Mouse (Mus musculus): ENCODE measurements at regions not wholly inside any gene's neighbourhood (a gene's known extent, or its start where the extent isn't known, plus 50 kb on each side); places are given as distances from the start of the nearest gene placed in this dataset.
"Not testable (repeated sequence)": the region's sequence is repeated elsewhere in the genome, so short reads cannot be mapped to it uniquely, and the experiment has no call there.

GRCm38 (mm10) chr2:17858326-17858725 is 127.1 kb upstream of the Nebl start:
- H3K9ac ChIP-seq (ENCODE audit: low read length), result no peak overlapping the region
- H3K27me3 ChIP-seq (ENCODE audit: control insufficient read depth, insufficient read depth, low read length), result no peaks in the 10 kb centered on the region
- H3K27ac ChIP-seq (ENCODE audit: low read depth, low read length), result no peak overlapping the region
- H3K9me3 ChIP-seq (ENCODE audit: control insufficient read depth, low read length), result no peaks in the 10 kb centered on the region
- ATAC-seq (replicated peaks; ENCODE audit: low FRiP score) (no peak), DNase-seq (ENCODE audit: low spot score) (no peak)
- 70% methylated on average over 8 of the region's 8 CpGs for WGBS
- no peaks in the 10 kb centered on the region; the same call in 1 of the 2 replicates for H3K4me1 ChIP-seq (replicated peaks; ENCODE audit: control insufficient read depth, insufficient read depth, low read length)
- H3K4me3 ChIP-seq (ENCODE audit: low read depth, low read length), result no peak overlapping the region
- no peak overlapping the region for H3K4me2 ChIP-seq (ENCODE audit: low read depth, low read length, severe bottlenecking)
- H3K36me3 ChIP-seq (ENCODE audit: control insufficient read depth, insufficient read depth, low read length), result no peaks in the 10 kb centered on the region

GRCm38 (mm10) chr2:17855566-17856264 is 124.5 kb upstream of the Nebl start:
- 88% methylated on average over 11 of the region's 11 CpGs for WGBS
- Histone ChIP-seq H3K9ac (ENCODE audit: low read length) (no peak overlapping the region), H3K4me2 (ENCODE audit: low read depth, low read length, severe bottlenecking) (no peak overlapping the region), H3K9me3 (ENCODE audit: control insufficient read depth, low read length) (no peaks in the 10 kb centered on the region), H3K27me3 (ENCODE audit: control insufficient read depth, insufficient read depth, low read length) (no peaks in the 10 kb centered on the region), H3K27ac (ENCODE audit: low read depth, low read length) (no peak overlapping the region), H3K36me3 (ENCODE audit: control insufficient read depth, insufficient read depth, low read length) (no peaks in the 10 kb centered on the region), H3K4me1 (replicated peaks; ENCODE audit: control insufficient read depth, insufficient read depth, low read length) (peaks cover 6% of the 10 kb centered on the region; the same call in 1 of the 2 replicates), H3K4me3 (ENCODE audit: low read depth, low read length) (no peak overlapping the region)
- DNase-seq (ENCODE audit: low spot score) (no peak), ATAC-seq (replicated peaks; ENCODE audit: low FRiP score) (no peak)

- no peak overlapping the region for H3K9ac ChIP-seq (ENCODE audit: low read length)
- no peak overlapping the region for H3K4me3 ChIP-seq (ENCODE audit: low read depth, low read length)
- DNase-seq (ENCODE audit: low spot score), result no peak
- H3K9me3 ChIP-seq (ENCODE audit: control insufficient read depth, low read length), result no peaks in the 10 kb centered on the region
- H3K4me2 ChIP-seq (ENCODE audit: low read depth, low read length, severe bottlenecking), result no peak overlapping the region
- no peak overlapping the region for H3K27ac ChIP-seq (ENCODE audit: low read depth, low read length)
- no peak for ATAC-seq (replicated peaks; ENCODE audit: low FRiP score)
- no peaks in the 10 kb centered on the region for H3K36me3 ChIP-seq (ENCODE audit: control insufficient read depth, insufficient read depth, low read length)
- WGBS, result 38% methylated on average over 3 of the region's 3 CpGs
- peaks cover 6% of the 10 kb centered on the region; the same call in 1 of the 2 replicates for H3K4me1 ChIP-seq (replicated peaks; ENCODE audit: control insufficient read depth, insufficient read depth, low read length)
- H3K27me3 ChIP-seq (ENCODE audit: control insufficient read depth, insufficient read depth, low read length), result no peaks in the 10 kb centered on the region
Measured at GRCm38 (mm10) chr2:17854088-17854487, 122.8 kb upstream of the Nebl start.

DNA sequence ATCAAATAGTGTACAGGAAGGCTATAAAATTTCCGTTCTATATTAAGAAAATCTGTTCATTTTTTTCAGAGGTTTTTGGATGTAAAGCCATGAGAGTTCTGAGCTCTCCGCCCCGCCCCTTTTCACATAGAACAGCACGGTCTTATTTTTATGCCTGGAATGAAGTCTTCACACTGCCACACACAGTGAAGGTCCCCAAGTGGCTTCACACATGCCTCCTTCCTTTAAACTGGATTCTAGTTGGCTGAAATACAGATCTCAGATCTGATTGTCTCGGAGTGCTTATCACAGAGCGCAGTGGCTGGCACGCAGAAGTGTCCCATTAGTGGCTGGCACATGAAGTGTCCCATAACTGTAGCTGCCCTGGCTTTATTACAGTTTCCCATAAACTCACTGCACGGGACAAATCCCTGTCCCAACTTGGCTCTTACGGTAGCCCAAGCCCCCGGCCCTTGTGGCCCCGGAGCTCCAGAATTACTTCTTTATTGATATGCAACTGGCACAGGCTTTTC is 122.3 kb upstream of the Nebl start:
- WGBS, result 33% methylated on average over 11 of the region's 11 CpGs
- no peaks in the 10 kb centered on the region for H3K36me3 ChIP-seq (ENCODE audit: control insufficient read depth, insufficient read depth, low read length)
- no peaks in the 10 kb centered on the region for H3K27me3 ChIP-seq (ENCODE audit: control insufficient read depth, insufficient read depth, low read length)
- no peaks in the 10 kb centered on the region for H3K9me3 ChIP-seq (ENCODE audit: control insufficient read depth, low read length)
- no peak overlapping the region for H3K27ac ChIP-seq (ENCODE audit: low read depth, low read length)
- DNase-seq (ENCODE audit: low spot score) (no peak), ATAC-seq (replicated peaks; ENCODE audit: low FRiP score) (peak; percentile 61)
- H3K9ac ChIP-seq (ENCODE audit: low read length), result no peak overlapping the region
- H3K4me2 ChIP-seq (ENCODE audit: low read depth, low read length, severe bottlenecking), result peak overlapping the region; percentile 48; the same call in 1 of the 2 replicates
- H3K4me1 ChIP-seq (replicated peaks; ENCODE audit: control insufficient read depth, insufficient read depth, low read length), result peaks cover 6% of the 10 kb centered on the region; the same call in 1 of the 2 replicates
- H3K4me3 ChIP-seq (ENCODE audit: low read depth, low read length), result no peak overlapping the region

GRCm38 (mm10) chr2:17852740-17853499 is 121.7 kb upstream of the Nebl start:
- Histone ChIP-seq H3K4me2 (ENCODE audit: low read depth, low read length, severe bottlenecking) (peak overlapping the region; percentile 48; the same call in 1 of the 2 replicates), H3K27me3 (ENCODE audit: control insufficient read depth, insufficient read depth, low read length) (no peaks in the 10 kb centered on the region), H3K36me3 (ENCODE audit: control insufficient read depth, insufficient read depth, low read length) (no peaks in the 10 kb centered on the region), H3K27ac (ENCODE audit: low read depth, low read length) (no peak overlapping the region), H3K4me3 (ENCODE audit: low read depth, low read length) (0 out of 2 replicates have a peak overlapping the region, but pooled peaks have one; percentile 0), H3K9me3 (ENCODE audit: control insufficient read depth, low read length) (no peaks in the 10 kb centered on the region), H3K4me1 (replicated peaks; ENCODE audit: control insufficient read depth, insufficient read depth, low read length) (peaks cover 6% of the 10 kb centered on the region; the same call in 1 of the 2 replicates), H3K9ac (ENCODE audit: low read length) (peak overlapping the region; percentile 30; the same call in 1 of the 2 replicates)
- 6% methylated on average over 16 of the region's 16 CpGs for WGBS
- peak; percentile 52; the same call in 1 of the 2 replicates for ATAC-seq (replicated peaks; ENCODE audit: low FRiP score)
- DNase-seq (ENCODE audit: low spot score), result peak; percentile 54

- Histone ChIP-seq H3K36me3 (ENCODE audit: control insufficient read depth, insufficient read depth, low read length) (no peaks in the 10 kb centered on the region), H3K4me2 (ENCODE audit: low read depth, low read length, severe bottlenecking) (no peak overlapping the region), H3K27me3 (ENCODE audit: control insufficient read depth, insufficient read depth, low read length) (no peaks in the 10 kb centered on the region), H3K9me3 (ENCODE audit: control insufficient read depth, low read length) (no peaks in the 10 kb centered on the region), H3K4me3 (ENCODE audit: low read depth, low read length) (no peak overlapping the region), H3K9ac (ENCODE audit: low read length) (no peak overlapping the region), H3K27ac (ENCODE audit: low read depth, low read length) (no peak overlapping the region), H3K4me1 (replicated peaks; ENCODE audit: control insufficient read depth, insufficient read depth, low read length) (peaks cover 6% of the 10 kb centered on the region; the same call in 1 of the 2 replicates)
- 97% methylated on average over 4 of the region's 4 CpGs for WGBS
- DNase-seq (ENCODE audit: low spot score) (no peak), ATAC-seq (replicated peaks; ENCODE audit: low FRiP score) (no peak)
Measured at GRCm38 (mm10) chr2:17850741-17851140, 119.5 kb upstream of the Nebl start.

- Histone ChIP-seq H3K4me2 (ENCODE audit: low read depth, low read length, severe bottlenecking) (no peak overlapping the region), H3K27ac (ENCODE audit: low read depth, low read length) (no peak overlapping the region), H3K4me3 (ENCODE audit: low read depth, low read length) (no peak overlapping the region), H3K27me3 (ENCODE audit: control insufficient read depth, insufficient read depth, low read length) (no peaks in the 10 kb centered on the region), H3K4me1 (replicated peaks; ENCODE audit: control insufficient read depth, insufficient read depth, low read length) (peaks cover 6% of the 10 kb centered on the region; the same call in 1 of the 2 replicates), H3K9ac (ENCODE audit: low read length) (no peak overlapping the region), H3K36me3 (ENCODE audit: control insufficient read depth, insufficient read depth, low read length) (no peaks in the 10 kb centered on the region), H3K9me3 (ENCODE audit: control insufficient read depth, low read length) (no peaks in the 10 kb centered on the region)
- ATAC-seq (replicated peaks; ENCODE audit: low FRiP score) (no peak), DNase-seq (ENCODE audit: low spot score) (no peak)
- 38% methylated on average over 4 of the region's 4 CpGs for WGBS
Measured at GRCm38 (mm10) chr2:17849267-17849666, 118.0 kb upstream of the Nebl start.

GRCm38 (mm10) chr2:17845447-17846092 is 114.3 kb upstream of the Nebl start:
- DNase-seq (ENCODE audit: low spot score); H3K9me3 ChIP-seq (ENCODE audit: control insufficient read depth, low read length); H3K4me3 ChIP-seq (ENCODE audit: low read depth, low read length); H3K27ac ChIP-seq (ENCODE audit: low read depth, low read length); H3K4me2 ChIP-seq (ENCODE audit: low read depth, low read length, severe bottlenecking); H3K4me1 ChIP-seq (replicated peaks; ENCODE audit: control insufficient read depth, insufficient read depth, low read length); H3K27me3 ChIP-seq (ENCODE audit: control insufficient read depth, insufficient read depth, low read length); H3K9ac ChIP-seq (ENCODE audit: low read length); ATAC-seq (replicated peaks; ENCODE audit: low FRiP score); H3K36me3 ChIP-seq (ENCODE audit: control insufficient read depth, insufficient read depth, low read length): not testable (repeated sequence)
- 85% methylated on average over 4 of the region's 7 CpGs for WGBS
